In genomic region chr11:109347242-109347959, GRCm38 (mm10) we compare ENCODE assay signal across 8 mouse cellular contexts. TPM values are rescaled to one million over a fixed set of nuclear protein-coding genes. Genes with fewer than 3 reads are reported as not detected.
A peak's percentile ranks its signal among the peaks of the same experiment; 100 is the strongest.
DNase-seq lines count a peak whose midpoint lies in the region; ATAC-seq lines count a peak whose summit lies in the region.

No protein-coding gene starts in this region.

- DNase-seq in neural tube, embryonic 10.5 days (ENCODE audit: extremely low spot score, low spot score) = no peak
- peak; percentile 91 for DNase-seq in embryonic facial prominence, embryonic 14.5 days (ENCODE audit: low spot score)
- peak; percentile 52 for DNase-seq in thymus, postnatal 0 days (ENCODE audit: low spot score)

- no peak overlapping the region for H3K27ac ChIP-seq in neural tube, embryonic 12.5 days
- peak overlapping the region; percentile 58; the same call in 1 of the 2 replicates for H3K27ac ChIP-seq in embryonic facial prominence, embryonic 14.5 days (replicated peaks; ENCODE audit: low read depth, low read length)
- peak overlapping the region; percentile 64 for H3K27ac ChIP-seq in heart, embryonic 11.5 days (ENCODE audit: low read depth, low read length)
- H3K27ac ChIP-seq in kidney, embryonic 16.5 days (ENCODE audit: low read length) = peak overlapping the region; percentile 23; the same call in 1 of the 2 replicates
- 0 out of 2 replicates have a peak overlapping the region, but pooled peaks have one; percentile 6 for H3K27ac ChIP-seq in liver, embryonic 15.5 days (replicated peaks)

- H3K4me1 ChIP-seq in neural tube, embryonic 12.5 days = 0 out of 2 replicates have a peak, but pooled peaks cover 5% of the 10 kb centered on the region
- H3K4me1 ChIP-seq in embryonic facial prominence, embryonic 14.5 days (ENCODE audit: control insufficient read depth, insufficient read depth, low read length) = peaks cover 22% of the 10 kb centered on the region
- peaks cover 43% of the 10 kb centered on the region for H3K4me1 ChIP-seq in heart, embryonic 11.5 days (ENCODE audit: control insufficient read depth, insufficient read depth, low read length)
- H3K4me1 ChIP-seq in kidney, embryonic 16.5 days (ENCODE audit: insufficient read depth, low read length) = peaks cover 28% of the 10 kb centered on the region
- peaks cover 25% of the 10 kb centered on the region for H3K4me1 ChIP-seq in liver, embryonic 15.5 days (replicated peaks)

- no peaks in the 10 kb centered on the region for H3K27me3 ChIP-seq in neural tube, embryonic 12.5 days (replicated peaks)
- no peaks in the 10 kb centered on the region for H3K27me3 ChIP-seq in embryonic facial prominence, embryonic 14.5 days (replicated peaks; ENCODE audit: control insufficient read depth, insufficient read depth, low read length)
- H3K27me3 ChIP-seq in heart, embryonic 11.5 days (ENCODE audit: control insufficient read depth, insufficient read depth, low read length) = no peaks in the 10 kb centered on the region
- no peaks in the 10 kb centered on the region for H3K27me3 ChIP-seq in kidney, embryonic 16.5 days (ENCODE audit: insufficient read depth, low read length)
- H3K27me3 ChIP-seq in liver, embryonic 15.5 days = no peaks in the 10 kb centered on the region

- H3K4me2 ChIP-seq in neural tube, embryonic 12.5 days (replicated peaks) = no peak overlapping the region
- H3K4me2 ChIP-seq in embryonic facial prominence, embryonic 14.5 days (ENCODE audit: low read depth, low read length) = peak overlapping the region; percentile 32
- H3K4me2 ChIP-seq in heart, embryonic 11.5 days = peak overlapping the region; percentile 46
- no peak overlapping the region for H3K4me2 ChIP-seq in kidney, embryonic 16.5 days (replicated peaks; ENCODE audit: low read depth, low read length)
- H3K4me2 ChIP-seq in liver, embryonic 15.5 days = no peak overlapping the region

- H3K9ac ChIP-seq in neural tube, embryonic 12.5 days = no peak overlapping the region
- H3K9ac ChIP-seq in embryonic facial prominence, embryonic 14.5 days (ENCODE audit: low read depth, low read length) = no peak overlapping the region
- peak overlapping the region; percentile 46; the same call in 1 of the 2 replicates for H3K9ac ChIP-seq in heart, embryonic 11.5 days (ENCODE audit: low read depth, low read length)
- no peak overlapping the region for H3K9ac ChIP-seq in kidney, embryonic 16.5 days (replicated peaks; ENCODE audit: low read length)
- no peak overlapping the region for H3K9ac ChIP-seq in liver, embryonic 15.5 days

- H3K4me3 ChIP-seq in neural tube, embryonic 12.5 days = no peak overlapping the region
- no peak overlapping the region for H3K4me3 ChIP-seq in embryonic facial prominence, embryonic 14.5 days (ENCODE audit: low read depth, low read length)
- H3K4me3 ChIP-seq in heart, embryonic 11.5 days (ENCODE audit: low read depth, low read length) = no peak overlapping the region
- no peak overlapping the region for H3K4me3 ChIP-seq in kidney, embryonic 16.5 days (ENCODE audit: low read length)
- H3K4me3 ChIP-seq in liver, embryonic 15.5 days (replicated peaks) = no peak overlapping the region

- 82% methylated on average over 10 of the region's 10 CpGs for WGBS in neural tube, embryonic 12.5 days
- WGBS in embryonic facial prominence, embryonic 14.5 days = 37% methylated on average over 10 of the region's 10 CpGs
- WGBS in heart, embryonic 11.5 days (ENCODE audit: insufficient replicate concordance) = 16% methylated on average over 10 of the region's 10 CpGs
- WGBS in kidney, embryonic 16.5 days = 54% methylated on average over 10 of the region's 10 CpGs
- 24% methylated on average over 10 of the region's 10 CpGs for WGBS in liver, embryonic 15.5 days (ENCODE audit: insufficient replicate concordance)

- 0 out of 2 replicates have a peak, but pooled peaks have one; percentile 41 for ATAC-seq in neural tube, embryonic 12.5 days (ENCODE audit: low FRiP score, low read depth)
- ATAC-seq in embryonic facial prominence, embryonic 14.5 days (ENCODE audit: low read depth) = peak; percentile 91
- ATAC-seq in heart, embryonic 11.5 days (replicated peaks; ENCODE audit: insufficient number of reproducible peaks, low FRiP score, low TSS enrichment) = peak; percentile 84
- peak; percentile 66 for ATAC-seq in kidney, embryonic 16.5 days (ENCODE audit: low FRiP score, low TSS enrichment)
- peak; percentile 75 for ATAC-seq in liver, embryonic 15.5 days (ENCODE audit: insufficient read depth)
- peak; percentile 45; the same call in 1 of the 2 replicates for ATAC-seq in neutrophil, adult 5-6 weeks (ENCODE audit: extremely low read depth, insufficient number of reproducible peaks, low FRiP score, poor library complexity, severe bottlenecking)

- no peaks in the 10 kb centered on the region for H3K36me3 ChIP-seq in neural tube, embryonic 12.5 days
- H3K36me3 ChIP-seq in embryonic facial prominence, embryonic 14.5 days (ENCODE audit: control insufficient read depth, insufficient read depth, low read length) = no peaks in the 10 kb centered on the region
- H3K36me3 ChIP-seq in heart, embryonic 11.5 days (ENCODE audit: control insufficient read depth, insufficient read depth, low read length) = no peaks in the 10 kb centered on the region
- H3K36me3 ChIP-seq in kidney, embryonic 16.5 days (ENCODE audit: insufficient read depth, low read length) = no peaks in the 10 kb centered on the region
- H3K36me3 ChIP-seq in liver, embryonic 15.5 days (replicated peaks) = no peaks in the 10 kb centered on the region

- H3K9me3 ChIP-seq in neural tube, embryonic 12.5 days = no peaks in the 10 kb centered on the region
- H3K9me3 ChIP-seq in embryonic facial prominence, embryonic 14.5 days (ENCODE audit: control insufficient read depth, low read length) = no peaks in the 10 kb centered on the region
- no peaks in the 10 kb centered on the region for H3K9me3 ChIP-seq in heart, embryonic 11.5 days (replicated peaks; ENCODE audit: control insufficient read depth, low read length)
- no peaks in the 10 kb centered on the region for H3K9me3 ChIP-seq in kidney, embryonic 16.5 days (ENCODE audit: low read length)
- H3K9me3 ChIP-seq in liver, embryonic 15.5 days (replicated peaks) = no peaks in the 10 kb centered on the region

RNA-seq across cellular contexts. Expression of gene Gna13, which starts 15.2 kb away (rescaled TPM):
- 18.6 and 18.7 TPM in 2 replicates for polyA plus RNA-seq in neural tube, embryonic 12.5 days (2016; fragmentation: Nextera tagmentation; extraction: Ambion mirVana)
- 23.4 and 24.5 TPM in 2 replicates for polyA plus RNA-seq in embryonic facial prominence, embryonic 14.5 days (2014; fragmentation: Nextera tagmentation; extraction: Ambion mirVana)
- polyA plus RNA-seq in heart, embryonic 11.5 days (2014; fragmentation: Nextera tagmentation; extraction: Ambion mirVana) = 24.9 and 28.9 TPM in 2 replicates
- polyA plus RNA-seq in kidney, embryonic 16.5 days (2015; fragmentation: Nextera tagmentation; extraction: Ambion mirVana) = 22.0 and 24.1 TPM in 2 replicates
- polyA plus RNA-seq in liver, embryonic 15.5 days (2015; fragmentation: Nextera tagmentation; extraction: Ambion mirVana) = 13.3 and 14.7 TPM in 2 replicates
- total RNA-seq in neutrophil, adult 5-6 weeks (2017) = 79.8 and 95.4 TPM in 2 replicates
- 34.1 and 46.4 TPM in 2 replicates for polyA plus RNA-seq in thymus, postnatal 0 days (2015; fragmentation: Nextera tagmentation; extraction: Ambion mirVana)

RNA-seq across cellular contexts. Expression of gene Rgs9, which starts 49.5 kb away (rescaled TPM):
- 3.4 TPM in 2 replicates for polyA plus RNA-seq in neural tube, embryonic 12.5 days (2016; fragmentation: Nextera tagmentation; extraction: Ambion mirVana)
- polyA plus RNA-seq in embryonic facial prominence, embryonic 14.5 days (2014; fragmentation: Nextera tagmentation; extraction: Ambion mirVana) = 1.4 and 1.8 TPM in 2 replicates
- 0.40 and 0.72 TPM in 2 replicates for polyA plus RNA-seq in heart, embryonic 11.5 days (2014; fragmentation: Nextera tagmentation; extraction: Ambion mirVana)
- 1.2 and 1.9 TPM in 2 replicates for polyA plus RNA-seq in kidney, embryonic 16.5 days (2015; fragmentation: Nextera tagmentation; extraction: Ambion mirVana)
- 0.03 TPM in 1 of 2 replicates, not detected in the other for polyA plus RNA-seq in liver, embryonic 15.5 days (2015; fragmentation: Nextera tagmentation; extraction: Ambion mirVana)
- total RNA-seq in neutrophil, adult 5-6 weeks (2017) = 0.35 and 0.49 TPM in 2 replicates
- polyA plus RNA-seq in thymus, postnatal 0 days (2015; fragmentation: Nextera tagmentation; extraction: Ambion mirVana) = 0.66 and 1.5 TPM in 2 replicates

Comparison
In these comparisons a context has a peak if more than half of its experiments do, and no peak if none do; other contexts are left out.
1. ATAC-seq: peak in every context shown above with its lines; median percentile 91 in embryonic facial prominence, embryonic 14.5 days; 84 in heart, embryonic 11.5 days; 75 in liver, embryonic 15.5 days; 66 in kidney, embryonic 16.5 days; 45 in neutrophil, adult 5-6 weeks; 41 in neural tube, embryonic 12.5 days.
2. H3K4me2 ChIP-seq: peak in embryonic facial prominence, embryonic 14.5 days (single experiment) and heart, embryonic 11.5 days (single experiment); none in neural tube, embryonic 12.5 days (single experiment), kidney, embryonic 16.5 days (single experiment) and liver, embryonic 15.5 days (single experiment).